Mouse (Mus musculus) lung, embryonic 16.5 days (tissue): ENCODE results near the gene Sft2d2. TPM values are rescaled to one million over a fixed set of nuclear protein-coding genes. Genes with fewer than 3 reads are reported as not detected.
A peak's percentile ranks its signal among the peaks of the same experiment; 100 is the strongest.

Experiments
- ATAC-seq: fragments of 200-750 bp; cut with Nextera tagmentation; 2 replicates; pipeline ENCODE4 v1.8.0; 2017; ENCODE audit warnings: low read depth, mild to moderate bottlenecking, moderate library complexity
- H3K27ac ChIP-seq: fragments of 300-500 bp; sonication (generic); 2 replicates; pipeline ENCODE4 v1.5.1; 2014; ENCODE audit warnings: mild to moderate bottlenecking, control low read depth, low read length
- H3K27me3 ChIP-seq: fragments of 300-500 bp; sonication (generic); 2 replicates; pipeline ENCODE4 v1.6.1; 2014; ENCODE audit warnings: low read depth, low read length, mixed read lengths; ENCODE audit not compliant: control insufficient read depth, insufficient read depth
- H3K36me3 ChIP-seq: fragments of 300-500 bp; sonication (generic); 2 replicates; pipeline ENCODE4 v1.6.1; 2014; ENCODE audit warnings: low read length; ENCODE audit not compliant: control insufficient read depth, insufficient read depth
- H3K4me1 ChIP-seq: fragments of 300-500 bp; sonication (generic); replicated peaks from 2 replicates; pipeline ENCODE4 v1.6.1; 2014; ENCODE audit warnings: low read length, mixed read lengths; ENCODE audit not compliant: control insufficient read depth, insufficient read depth
- H3K4me2 ChIP-seq: fragments of 300-500 bp; sonication (generic); 2 replicates; pipeline ENCODE4 v1.6.1; 2014; ENCODE audit warnings: low read depth, low read length, control low read depth
- H3K4me3 ChIP-seq: fragments of 300-500 bp; sonication (generic); 2 replicates; pipeline ENCODE4 v1.5.1; 2014; ENCODE audit warnings: mild to moderate bottlenecking, low read length, control low read depth
- H3K9ac ChIP-seq: fragments of 300-500 bp; sonication (generic); 2 replicates; pipeline ENCODE4 v1.6.1; 2014; ENCODE audit warnings: low read length, control low read depth
- H3K9me3 ChIP-seq: fragments of 300-500 bp; sonication (generic); 2 replicates; pipeline ENCODE4 v1.6.1; 2016; ENCODE audit warnings: low read length; ENCODE audit not compliant: control insufficient read depth
- WGBS: fragments of 180-500 bp; shearing (Covaris S2); extraction: QIAGEN DNeasy Blood & Tissue Kit; methylation state at CpG from one replicate; pipeline ENCODE4 v1.1.7; 2014; 5-methylcytosine and 5-hydroxymethylcytosine counted together
- polyA plus RNA-seq: library from polyadenylated mRNA; unstranded; fragments of >200 nt; fragmentation: Nextera tagmentation; extraction: Ambion mirVana; gene quantifications from 2 replicates; pipeline ENCODE4 v1.2.1, GENCODE M21; 2015

The Sft2d2 gene
- polyA plus RNA-seq, 1 experiment from 2014 or later: 22.4 TPM

DNA sequence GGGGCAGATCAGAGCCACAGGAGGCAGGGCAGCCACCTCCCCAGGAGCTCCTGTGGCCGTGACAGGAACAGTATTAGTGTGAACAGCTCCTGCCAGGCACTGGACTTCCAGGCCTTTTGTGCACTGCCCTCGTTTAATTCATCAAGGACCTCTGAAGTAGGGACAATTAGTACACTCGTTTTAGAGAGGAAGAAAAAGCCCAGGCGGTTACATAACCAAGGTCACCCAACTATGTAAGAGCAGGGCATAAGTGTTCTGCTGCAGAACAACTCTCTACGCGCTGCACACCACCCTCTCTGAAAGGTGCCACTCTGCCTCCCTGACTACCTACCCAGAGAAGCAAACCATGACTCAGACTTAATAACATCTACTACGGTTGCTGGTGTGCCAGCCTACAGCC is 9.1 kb downstream of the Sft2d2 start:
- H3K4me2 ChIP-seq: no peak overlapping the region
- H3K9me3 ChIP-seq: no peaks in the 10 kb centered on the region
- no peaks in the 10 kb centered on the region for H3K27me3 ChIP-seq
- no peaks in the 10 kb centered on the region for H3K4me1 ChIP-seq
- WGBS: 54% methylated on average over 7 of the region's 7 CpGs
- H3K4me3 ChIP-seq: no peak overlapping the region
- H3K27ac ChIP-seq: peak overlapping the region; percentile 45; the same call in 1 of the 2 replicates
- peak; percentile 84 for ATAC-seq
- no peaks in the 10 kb centered on the region; the same call in 1 of the 2 replicates for H3K36me3 ChIP-seq
- no peak overlapping the region for H3K9ac ChIP-seq

- Histone ChIP-seq H3K9me3 (no peaks in the 10 kb centered on the region), H3K9ac (no peak overlapping the region), H3K27ac (no peak overlapping the region), H3K4me1 (no peaks in the 10 kb centered on the region), H3K4me2 (no peak overlapping the region), H3K27me3 (no peaks in the 10 kb centered on the region), H3K4me3 (no peak overlapping the region), H3K36me3 (no peaks in the 10 kb centered on the region; the same call in 1 of the 2 replicates)
- no peak for ATAC-seq
- 84% methylated on average over 3 of the region's 3 CpGs for WGBS
Observed at GRCm38 (mm10) chr1:165184178-165184577, 10.1 kb downstream of the Sft2d2 start.

DNA sequence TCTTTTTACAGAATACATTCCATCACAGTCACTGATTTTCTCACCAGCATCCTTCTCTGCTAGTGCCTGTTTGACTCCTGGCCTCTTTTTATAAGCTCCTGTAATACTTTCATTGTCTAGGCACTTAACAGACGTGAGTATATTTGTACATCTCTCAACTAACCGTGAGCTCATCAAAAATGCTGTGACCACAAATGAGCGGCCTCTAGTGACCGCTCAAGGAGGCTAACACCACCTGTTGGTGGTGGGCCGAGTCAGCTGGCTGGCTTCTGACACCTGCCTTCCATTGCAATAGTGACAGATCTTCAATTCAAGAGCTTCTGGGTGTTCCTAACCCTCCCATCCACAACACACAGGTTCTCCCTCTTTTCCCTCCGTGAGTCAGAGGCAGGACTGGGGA is 10.8 kb downstream of the Sft2d2 start:
- 52% methylated on average over 6 of the region's 6 CpGs for WGBS
- no peaks in the 10 kb centered on the region; the same call in 1 of the 2 replicates for H3K36me3 ChIP-seq
- ATAC-seq: no peak

DNA sequence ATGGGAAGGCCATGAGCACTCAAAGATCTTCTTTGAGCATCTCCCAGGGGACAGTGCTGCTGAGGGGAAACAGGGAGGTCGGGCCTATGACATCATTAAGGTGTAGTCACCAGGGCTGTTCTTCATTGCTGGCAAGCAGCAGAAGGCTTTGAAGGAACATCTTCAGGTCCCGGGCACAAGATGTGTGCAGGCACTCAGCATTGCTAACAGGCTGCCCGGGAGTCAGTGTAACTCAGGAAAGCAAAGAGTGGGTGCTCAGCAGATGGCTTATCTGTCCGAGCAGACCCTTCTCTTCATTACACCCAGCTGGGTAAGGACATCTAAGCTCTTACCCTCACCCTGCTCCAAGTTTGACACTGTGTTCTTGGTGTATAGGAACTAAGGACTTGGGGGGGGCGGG is 14.9 kb downstream of the Sft2d2 start:
- Histone ChIP-seq H3K27me3 (no peaks in the 10 kb centered on the region), H3K9me3 (no peaks in the 10 kb centered on the region), H3K36me3 (peaks cover 4% of the 10 kb centered on the region; the same call in 1 of the 2 replicates), H3K4me3 (no peak overlapping the region), H3K9ac (no peak overlapping the region), H3K4me1 (peaks cover 6% of the 10 kb centered on the region; the same call in 1 of the 2 replicates), H3K4me2 (no peak overlapping the region), H3K27ac (no peak overlapping the region)
- ATAC-seq: no peak
- WGBS: 81% methylated on average over 5 of the region's 5 CpGs

More for the DNA sequence above, 10.8 kb downstream of the Sft2d2 start:
- H3K27me3 ChIP-seq: no peaks in the 10 kb centered on the region
- H3K4me3 ChIP-seq: no peak overlapping the region
- H3K9me3 ChIP-seq: no peaks in the 10 kb centered on the region
- H3K9ac ChIP-seq: no peak overlapping the region
- no peak overlapping the region for H3K27ac ChIP-seq
- H3K4me1 ChIP-seq: no peaks in the 10 kb centered on the region; the same call in 1 of the 2 replicates
- no peak overlapping the region for H3K4me2 ChIP-seq

GRCm38 (mm10) chr1:165178075-165178474 is 16.2 kb downstream of the Sft2d2 start:
- ATAC-seq: peak; percentile 23; the same call in 1 of the 2 replicates
- 49% methylated on average over 6 of the region's 6 CpGs for WGBS

GRCm38 (mm10) chr1:165174059-165174616 is 20.1 kb downstream of the Sft2d2 start:
- Histone ChIP-seq H3K9ac (no peak overlapping the region), H3K4me3 (no peak overlapping the region), H3K4me1 (peaks cover 6% of the 10 kb centered on the region; the same call in 1 of the 2 replicates), H3K27me3 (no peaks in the 10 kb centered on the region), H3K36me3 (peaks cover 4% of the 10 kb centered on the region; the same call in 1 of the 2 replicates), H3K9me3 (no peaks in the 10 kb centered on the region), H3K4me2 (no peak overlapping the region), H3K27ac (no peak overlapping the region)
- ATAC-seq: no peak
- WGBS: 54% methylated on average over 6 of the region's 9 CpGs

More at GRCm38 (mm10) chr1:165178075-165178474, 16.2 kb downstream of the Sft2d2 start:
- Histone ChIP-seq H3K27me3 (no peaks in the 10 kb centered on the region), H3K27ac (no peak overlapping the region), H3K4me1 (peaks cover 6% of the 10 kb centered on the region; the same call in 1 of the 2 replicates), H3K9ac (no peak overlapping the region), H3K36me3 (peaks cover 4% of the 10 kb centered on the region; the same call in 1 of the 2 replicates), H3K4me2 (peak overlapping the region; percentile 3; the same call in 1 of the 2 replicates), H3K4me3 (no peak overlapping the region), H3K9me3 (no peaks in the 10 kb centered on the region)

DNA sequence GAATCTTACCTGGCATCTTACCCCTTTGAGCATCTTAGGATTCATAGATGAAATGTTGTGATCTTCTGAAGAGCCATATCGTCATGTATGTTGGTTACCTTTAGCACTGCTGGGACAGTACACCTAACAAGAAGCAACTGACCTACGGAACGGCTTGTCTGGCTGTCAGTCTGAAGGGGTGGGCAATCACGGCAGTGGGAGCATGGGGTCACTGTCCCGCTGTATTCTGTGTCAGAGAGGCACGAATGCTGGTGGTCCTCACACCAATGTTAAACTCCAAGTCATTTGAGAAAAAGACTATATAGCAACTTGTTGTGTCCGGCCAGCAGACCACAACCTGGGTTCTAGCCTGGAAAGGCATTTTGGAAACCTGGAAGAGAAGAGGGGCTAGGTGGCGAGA is 23.0 kb downstream of the Sft2d2 start:
- 85% methylated on average over 7 of the region's 8 CpGs for WGBS
- Histone ChIP-seq H3K4me2 (no peak overlapping the region), H3K36me3 (no peaks in the 10 kb centered on the region), H3K4me3 (no peak overlapping the region), H3K27me3 (no peaks in the 10 kb centered on the region), H3K9ac (no peak overlapping the region), H3K27ac (no peak overlapping the region), H3K4me1 (no peaks in the 10 kb centered on the region), H3K9me3 (no peaks in the 10 kb centered on the region)
- no peak for ATAC-seq

- Histone ChIP-seq H3K9me3 (no peaks in the 10 kb centered on the region), H3K27me3 (no peaks in the 10 kb centered on the region), H3K4me3 (no peak overlapping the region), H3K4me2 (no peak overlapping the region), H3K27ac (no peak overlapping the region), H3K4me1 (no peaks in the 10 kb centered on the region), H3K36me3 (no peaks in the 10 kb centered on the region), H3K9ac (no peak overlapping the region)
- WGBS: 46% methylated on average over 5 of the region's 5 CpGs
- ATAC-seq: no peak
Observed at GRCm38 (mm10) chr1:165170157-165170556, 24.1 kb downstream of the Sft2d2 start.

- H3K4me1 ChIP-seq: no peaks in the 10 kb centered on the region
- no peaks in the 10 kb centered on the region for H3K9me3 ChIP-seq
- no peak for ATAC-seq
- H3K4me2 ChIP-seq: no peak overlapping the region
- no peak overlapping the region for H3K27ac ChIP-seq
- WGBS: 72% methylated on average over 3 of the region's 3 CpGs
- H3K4me3 ChIP-seq: no peak overlapping the region
- no peak overlapping the region for H3K9ac ChIP-seq
- no peaks in the 10 kb centered on the region for H3K36me3 ChIP-seq
- no peaks in the 10 kb centered on the region for H3K27me3 ChIP-seq
Observed at GRCm38 (mm10) chr1:165169462-165169861, 24.8 kb downstream of the Sft2d2 start.
